Mouse (Mus musculus) layer of hippocampus, adult 2 months (tissue): ENCODE data around the gene Prm3. TPM values are rescaled to one million over a fixed set of nuclear protein-coding genes. Genes with fewer than 3 reads are reported as not detected.

Experiments
- DNase-seq, 2 experiments: peaks; one replicate each; pipeline ENCODE4 v3.0.0; 2022; ENCODE audit warnings: low spot score in 2 of 2
- H3K27ac ChIP-seq: fragments of 200-600 bp; 2 replicates; pipeline ENCODE4 v1.8.1; 2022
- H3K4me3 ChIP-seq: fragments of 200-600 bp; 2 replicates; pipeline ENCODE4 v1.8.1; 2022; ENCODE audit warnings: mild to moderate bottlenecking
- CTCF ChIP-seq: fragments of 200-600 bp; conservative IDR thresholded peaks from 2 replicates; pipeline ENCODE4 v1.8.1; 2022; ENCODE audit warnings: antibody characterized with exemption, mild to moderate bottlenecking, moderate library complexity
- total RNA-seq, 2 experiments: library from RNA; stranded (reverse); gene quantifications; 2 replicates each; pipeline ENCODE4 v1.2.3; 2021

The Prm3 gene
- total RNA-seq, 2 experiments from 2014 or later: not detected

DNA sequence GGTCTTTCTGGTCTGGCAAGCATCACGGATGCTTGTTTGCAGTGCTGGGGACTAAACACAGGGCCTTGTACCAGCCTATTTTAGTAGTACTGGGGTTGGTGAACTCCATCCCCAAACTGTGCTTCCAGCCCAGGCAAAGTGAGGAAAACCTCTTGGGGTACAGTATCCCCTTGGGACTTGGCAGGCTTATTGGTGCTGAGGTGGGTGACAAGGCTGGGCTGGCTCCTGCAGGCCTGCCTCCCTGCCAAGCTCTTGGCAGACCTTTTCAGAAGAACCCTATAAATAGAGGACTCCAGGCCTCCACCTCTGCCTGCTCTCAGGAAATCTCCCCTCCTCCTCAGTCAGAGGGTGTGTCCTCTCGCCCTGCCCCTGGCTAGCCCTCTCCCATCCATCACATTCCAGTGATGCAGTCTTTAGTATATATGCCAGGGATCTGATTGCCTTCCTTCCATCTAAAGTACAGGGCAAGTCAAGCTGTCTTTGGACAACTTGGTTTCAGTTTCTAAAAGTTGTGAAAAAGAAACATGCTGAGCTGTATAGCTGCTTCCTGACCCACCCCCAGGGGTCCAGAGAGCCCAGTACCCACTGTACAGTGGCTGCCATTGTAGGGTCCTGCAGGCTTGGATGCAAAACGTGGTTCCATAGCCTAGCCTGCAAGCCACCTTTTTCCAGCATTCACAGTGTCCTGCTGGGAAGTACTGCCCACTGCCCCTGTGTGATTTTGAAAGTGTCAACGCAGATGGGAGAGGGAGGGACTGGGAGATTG lies 3.7 kb downstream of the Prm3 start:
- no peak for TF ChIP-seq CTCF
- peak overlapping the region; percentile 97; the same call in 1 of the 2 replicates for H3K27ac ChIP-seq
- no peak overlapping the region for H3K4me3 ChIP-seq
- DNase-seq: no peak

DNA sequence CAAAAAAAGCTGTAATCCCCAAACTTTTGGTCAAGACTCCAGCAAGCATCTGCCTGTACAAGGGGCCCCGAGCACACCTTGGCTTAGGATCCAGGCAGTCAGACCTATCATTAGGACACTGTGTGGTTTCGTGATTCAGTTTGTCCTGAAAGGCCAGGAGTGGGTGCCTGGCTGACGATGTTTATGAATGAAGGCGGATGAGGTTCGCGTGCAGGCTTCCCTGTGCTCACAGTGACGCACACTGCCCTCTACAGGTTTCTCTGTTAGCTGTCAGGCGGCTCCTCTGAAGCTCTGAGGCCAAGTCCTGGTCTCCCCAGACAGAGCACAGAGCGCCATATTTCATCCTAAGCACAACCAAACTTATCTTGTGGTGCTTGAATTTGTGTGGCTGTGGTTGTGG lies 4.4 kb downstream of the Prm3 start:
- DNase-seq: peak; percentile 76 to 79
- peak; percentile 90 for TF ChIP-seq CTCF
- Histone ChIP-seq H3K27ac (peak overlapping the region; percentile 97), H3K4me3 (peak overlapping the region; percentile 86)

DNA sequence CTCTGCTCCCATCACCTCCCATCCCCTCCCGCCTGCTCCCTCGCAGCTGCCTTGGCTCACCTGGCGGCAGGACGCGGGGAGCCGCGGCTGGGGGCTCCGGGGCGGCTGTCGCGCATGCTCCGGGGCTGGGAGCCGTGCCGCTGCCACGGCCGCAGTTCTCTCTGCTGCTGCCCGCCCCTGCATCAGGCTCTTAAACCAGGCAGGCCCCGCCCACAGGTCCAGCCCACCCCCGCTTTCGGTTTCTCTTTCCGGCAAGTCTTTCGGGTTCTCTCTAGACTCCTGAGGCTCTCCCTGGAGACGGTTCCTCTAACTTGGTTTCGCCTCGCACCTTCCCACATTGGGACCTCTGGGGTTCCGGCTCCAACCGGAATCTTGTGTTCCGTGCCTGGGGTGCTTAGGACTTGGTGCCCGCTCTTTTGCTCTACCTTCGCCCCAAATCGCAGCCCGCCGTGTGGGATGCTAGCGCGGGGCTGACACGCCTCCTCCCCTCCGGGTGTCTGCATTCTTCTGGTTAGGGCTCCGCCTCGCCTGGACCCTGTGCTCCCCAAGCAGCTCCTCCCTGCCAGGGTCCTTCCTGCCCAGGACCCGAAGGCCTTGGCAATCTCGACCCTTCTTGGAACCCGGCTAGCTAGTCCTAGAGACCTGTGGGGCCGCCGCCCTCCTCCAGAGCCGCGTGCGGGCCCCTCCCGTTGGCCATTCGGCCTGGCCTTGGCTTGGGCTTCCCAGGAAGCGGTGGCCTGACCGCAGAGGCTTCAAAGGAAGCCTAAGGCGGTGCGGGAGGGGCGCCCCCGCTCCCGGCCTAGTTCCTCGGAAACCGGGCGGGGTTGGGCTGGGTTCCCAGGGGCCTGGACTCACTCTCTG lies 5.1 kb downstream of the Prm3 start, which contains the start of gene Socs1:
Gene Socs1 (minus strand): TSS at position 166 of the 861 bp plus-strand sequence.
- TF ChIP-seq CTCF: peak; percentile 19
- peak; percentile 69 to 72 for DNase-seq
- H3K4me3 ChIP-seq: peak within 1 kb of the TSS; percentile 86
- H3K27ac ChIP-seq: peak within 1 kb of the TSS; percentile 97

DNA sequence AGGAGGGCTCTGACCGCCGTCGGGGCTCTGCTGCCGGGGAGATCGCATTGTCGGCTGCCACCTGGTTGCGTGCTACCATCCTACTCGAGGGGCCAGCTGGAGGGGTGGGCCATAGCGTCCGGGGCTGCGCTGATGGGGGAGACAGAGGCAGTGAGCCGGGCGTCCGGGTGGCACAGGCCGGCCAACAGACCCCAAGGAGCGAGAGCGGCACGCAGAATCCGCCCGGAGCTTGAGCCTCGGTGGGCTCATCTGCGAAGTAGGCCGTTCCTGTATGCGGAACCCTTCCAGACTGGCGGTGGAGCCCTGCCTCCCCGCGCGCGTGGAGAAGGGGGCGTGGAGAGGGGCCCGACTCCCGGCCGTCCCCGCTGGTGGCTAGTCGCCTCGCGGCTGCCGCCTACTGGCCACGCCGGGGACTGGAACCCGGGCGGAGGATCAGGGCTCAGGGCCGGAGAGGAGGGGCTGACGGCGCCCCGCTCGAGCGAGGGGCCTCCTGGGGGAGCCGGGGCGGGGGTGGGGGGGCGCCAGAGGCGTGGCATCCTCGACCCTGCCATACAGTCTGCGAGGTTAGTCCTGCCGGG lies 5.8 kb downstream of the Prm3 start:
- Histone ChIP-seq H3K4me3 (peak overlapping the region; percentile 86), H3K27ac (peak overlapping the region; percentile 97)
- TF ChIP-seq CTCF: peak; percentile 89
- peak; percentile 80 to 90 for DNase-seq

DNA sequence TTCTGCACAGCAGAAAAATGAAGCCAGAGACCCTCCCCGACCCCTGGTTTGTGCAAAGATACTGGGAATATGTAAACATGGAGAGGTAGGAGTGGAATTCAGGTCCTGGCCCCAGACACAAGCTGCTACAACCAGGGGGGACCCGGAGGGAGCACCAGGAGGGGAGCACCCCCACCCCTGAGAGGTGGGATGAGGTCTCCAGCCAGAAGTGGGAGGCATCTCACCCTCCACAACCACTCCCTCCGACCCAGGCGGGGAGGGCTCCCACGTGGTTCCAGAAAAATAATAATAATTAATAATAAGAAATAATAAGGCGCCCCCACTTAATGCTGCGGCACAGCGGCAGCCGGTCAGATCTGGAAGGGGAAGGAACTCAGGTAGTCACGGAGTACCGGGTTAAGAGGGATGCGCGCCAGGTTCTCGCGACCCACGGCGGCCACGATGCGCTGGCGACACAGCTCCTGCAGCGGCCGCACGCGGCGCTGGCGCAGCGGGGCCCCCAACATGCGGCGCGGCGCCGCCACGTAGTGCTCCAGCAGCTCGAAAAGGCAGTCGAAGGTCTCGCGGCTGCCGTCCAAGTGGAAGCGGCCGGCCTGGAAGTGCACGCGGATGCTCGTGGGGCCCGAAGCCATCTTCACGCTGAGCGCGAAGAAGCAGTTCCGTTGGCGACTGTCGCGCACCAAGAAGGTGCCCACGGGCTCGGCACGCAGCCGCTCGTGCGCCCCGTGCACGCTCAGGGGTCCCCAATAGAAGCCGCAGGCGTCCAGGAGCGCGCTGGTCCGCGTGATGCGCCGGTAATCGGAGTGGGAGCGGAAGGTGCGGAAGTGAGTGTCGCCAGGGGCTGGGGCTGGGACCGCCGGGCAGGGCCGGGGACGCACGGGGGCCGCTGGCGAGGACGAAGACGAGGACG lies 6.6 kb downstream of the Prm3 start:
- TF ChIP-seq CTCF: peak; percentile 42
- DNase-seq: peak in 1 of 2 experiments; percentile 17
- Histone ChIP-seq H3K4me3 (peak overlapping the region; percentile 86), H3K27ac (peak overlapping the region; percentile 97)

DNA sequence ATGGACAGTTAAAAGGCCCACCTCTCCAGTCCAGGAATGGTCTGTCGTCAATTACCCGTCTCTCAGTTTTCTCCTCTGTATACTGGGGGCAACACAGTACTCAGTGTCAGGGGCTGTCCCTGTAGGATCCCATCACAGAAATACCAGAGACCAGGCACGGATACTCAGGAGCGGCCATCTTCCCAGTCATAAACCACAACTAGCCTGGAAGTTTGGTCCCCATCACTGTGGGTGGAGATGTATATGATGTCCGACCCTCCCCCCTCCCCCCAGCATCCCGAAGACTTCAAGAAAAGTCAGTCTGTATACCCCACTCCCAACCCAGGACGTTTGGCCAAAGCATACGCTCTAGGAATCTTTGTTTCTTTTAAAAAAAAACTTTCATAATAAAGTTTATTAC lies 7.3 kb downstream of the Prm3 start:
- Histone ChIP-seq H3K4me3 (no peak overlapping the region), H3K27ac (no peak overlapping the region)
- TF ChIP-seq CTCF: no peak
- DNase-seq: no peak

DNA sequence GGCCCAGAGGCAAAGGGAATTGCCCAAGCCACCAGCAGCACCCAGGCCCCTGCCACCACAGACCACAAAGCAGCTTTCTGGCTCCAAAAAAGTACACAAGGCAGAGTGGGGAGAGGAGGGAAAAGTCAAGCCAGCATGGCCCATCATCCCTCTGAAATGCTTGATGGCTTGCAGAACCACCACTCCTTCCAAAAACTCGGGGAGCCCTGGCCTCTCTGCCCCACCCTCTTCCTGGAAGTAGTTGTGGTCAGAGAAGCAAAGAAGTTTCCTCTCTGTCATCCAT lies 7.6 kb downstream of the Prm3 start:
- DNase-seq: no peak
- no peak for TF ChIP-seq CTCF
- Histone ChIP-seq H3K4me3 (no peak overlapping the region), H3K27ac (no peak overlapping the region)

DNA sequence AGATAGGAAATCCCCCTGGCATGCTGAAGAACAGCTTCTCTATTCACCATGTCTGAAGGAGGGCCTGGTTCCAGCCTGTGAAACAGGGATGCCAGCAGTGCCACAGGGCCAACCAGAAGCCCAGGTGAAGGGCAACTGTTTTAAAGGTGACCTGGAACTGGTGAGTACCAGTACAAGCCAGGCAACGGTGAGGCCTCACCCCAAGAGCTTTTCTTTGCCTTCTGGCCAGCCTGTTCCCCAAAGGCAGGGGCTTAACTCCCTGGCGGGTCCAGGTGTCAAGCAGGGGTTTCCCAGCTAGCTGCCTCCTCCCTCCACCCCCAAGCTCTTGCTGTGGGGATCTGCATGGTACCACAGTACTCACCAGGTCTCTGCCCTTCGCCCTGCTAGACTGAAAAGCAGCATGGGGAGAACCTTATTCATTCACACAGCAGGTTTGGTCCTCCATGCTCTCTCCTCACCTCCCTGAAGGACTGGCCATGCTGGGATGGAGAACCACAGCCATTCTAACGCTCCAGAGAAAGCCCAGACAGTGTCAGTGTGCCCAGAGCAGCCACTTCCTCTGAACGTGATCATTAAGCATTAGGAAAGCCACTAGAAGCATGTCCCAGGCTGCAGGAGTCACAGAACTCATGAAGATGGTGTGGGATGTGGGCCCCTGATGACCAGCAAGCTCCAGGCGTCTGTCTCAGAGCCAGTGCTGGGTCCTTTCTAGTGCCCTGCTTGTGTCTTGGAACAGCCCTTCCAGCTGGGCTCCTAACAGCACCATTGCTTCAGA lies 8.2 kb downstream of the Prm3 start:
- no peak for DNase-seq
- Histone ChIP-seq H3K4me3 (no peak overlapping the region), H3K27ac (no peak overlapping the region)
- TF ChIP-seq CTCF: no peak

DNA sequence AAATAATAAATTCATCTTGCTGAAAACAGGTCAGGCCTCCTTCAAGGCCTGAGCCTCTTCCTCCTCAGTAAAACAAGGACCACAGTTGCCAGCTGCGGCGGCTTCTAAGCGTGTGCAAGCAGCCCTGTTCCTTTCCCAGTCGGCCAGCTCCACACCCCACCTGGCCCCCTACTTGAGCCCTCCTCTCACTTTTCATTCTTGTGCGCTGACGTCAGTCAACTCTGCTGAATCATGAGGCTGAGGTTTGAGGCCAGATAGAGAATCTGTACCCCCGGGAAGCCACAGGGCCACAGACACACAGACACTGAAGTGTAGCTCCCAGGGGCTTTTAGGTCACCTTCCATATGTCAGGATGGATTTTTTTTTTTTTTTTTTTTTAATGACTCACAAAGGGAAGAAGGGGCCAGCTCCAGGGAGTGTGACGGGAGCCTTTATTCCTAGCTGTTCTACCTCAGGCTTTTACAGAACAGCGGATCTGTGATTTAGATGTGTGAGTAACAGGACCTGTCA lies 8.8 kb downstream of the Prm3 start:
- TF ChIP-seq CTCF: no peak
- Histone ChIP-seq H3K4me3 (no peak overlapping the region), H3K27ac (no peak overlapping the region)
- DNase-seq: no peak

DNA sequence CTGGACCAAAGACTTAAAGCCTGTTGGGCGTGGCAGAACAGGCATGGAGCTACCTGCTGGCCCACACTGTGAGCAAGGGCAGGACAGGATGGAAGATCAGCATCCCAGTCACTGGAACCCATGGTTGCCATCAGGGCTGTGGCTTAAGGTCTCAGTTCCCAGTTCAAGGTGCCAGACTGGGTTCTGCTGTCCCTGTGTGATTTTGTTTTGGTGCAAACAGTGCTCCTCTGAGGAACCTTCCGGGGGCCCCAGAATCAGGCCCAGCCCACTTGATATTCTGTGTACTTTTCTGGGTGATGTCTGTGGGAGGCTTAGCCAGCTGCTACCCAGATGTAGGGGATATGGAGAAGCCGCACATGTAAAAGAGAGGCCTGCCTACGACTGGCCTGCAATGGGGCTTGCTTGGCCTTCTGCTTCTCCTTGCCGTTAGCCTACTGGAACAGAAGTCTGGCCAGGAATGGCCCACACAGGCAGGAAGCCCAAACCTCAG lies 10.0 kb downstream of the Prm3 start:
- no peak for DNase-seq
- no peak overlapping the region for H3K27ac ChIP-seq
- H3K4me3 ChIP-seq: no peak overlapping the region
- TF ChIP-seq CTCF: no peak

DNA sequence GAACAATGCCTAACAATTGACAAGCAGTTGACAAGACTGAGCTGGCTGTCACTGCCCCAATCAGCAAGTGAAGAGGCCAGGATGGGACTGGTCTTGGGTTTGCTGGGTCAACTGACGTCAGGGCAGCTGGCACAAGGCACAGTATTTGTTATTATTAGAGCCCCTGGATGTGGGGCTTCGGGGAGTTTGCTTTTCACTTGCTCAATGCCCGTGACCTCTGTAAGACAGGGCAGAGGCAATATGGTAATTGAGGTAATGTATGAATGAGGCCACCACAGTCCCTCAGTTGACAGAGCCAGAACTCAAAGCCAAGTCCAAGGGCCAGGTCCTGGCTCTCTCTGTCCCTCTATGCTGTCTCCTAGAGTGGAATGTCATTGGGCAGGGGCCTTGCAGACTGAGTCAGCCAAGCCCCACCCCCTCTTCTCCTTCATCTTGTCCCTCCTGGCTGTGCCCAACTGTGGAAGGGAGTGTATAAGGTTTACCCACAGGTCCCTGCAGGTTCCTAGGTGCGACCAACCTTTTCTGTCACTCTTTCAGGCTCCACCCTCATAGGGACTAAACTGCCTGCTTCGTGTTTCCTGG lies 13.0 kb downstream of the Prm3 start:
- TF ChIP-seq CTCF: no peak
- DNase-seq: no peak
- Histone ChIP-seq H3K4me3 (no peak overlapping the region), H3K27ac (no peak overlapping the region)
